Mouse (Mus musculus) cortical plate, adult 2 months (tissue): ENCODE measurements around the gene Fos.
A peak's percentile ranks its signal among the peaks of the same experiment; 100 is the strongest.

Experiments
- CTCF ChIP-seq: fragments of 200-500 bp; IDR thresholded peaks from 2 replicates; pipeline ENCODE4 v1.5.1; 2011; ENCODE audit warnings: mild to moderate bottlenecking, control low read depth, low read length; ENCODE audit not compliant: insufficient read depth; ENCODE audit errors: extremely low read depth
- POLR2A ChIP-seq: fragments of 200-500 bp; IDR thresholded peaks from 2 replicates; pipeline ENCODE4 v1.6.1; 2011; ENCODE audit warnings: mild to moderate bottlenecking, low read length, control low read depth; ENCODE audit not compliant: insufficient read depth; ENCODE audit errors: extremely low read depth

DNA sequence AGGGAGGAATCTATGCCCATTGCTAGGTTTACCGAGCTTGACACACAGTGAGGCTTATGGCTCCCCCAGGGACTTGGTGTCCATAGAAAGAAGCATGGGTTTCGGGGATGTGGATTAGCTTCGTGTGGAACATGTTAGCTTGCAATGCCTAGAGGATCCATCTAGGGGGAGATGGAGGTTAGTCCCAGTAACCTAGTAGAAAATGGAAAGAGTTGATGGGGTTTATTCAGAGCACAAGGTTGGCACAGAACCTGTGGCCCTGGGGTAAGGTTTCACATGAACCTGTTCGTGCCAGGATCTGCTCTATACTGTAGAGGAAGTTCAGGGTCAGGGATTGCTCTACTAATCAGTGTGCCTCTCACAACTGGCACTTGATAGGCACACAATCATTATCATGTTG is 9.5 kb downstream of the Fos start:
- 0 out of 2 replicates have a peak, but pooled peaks have one; percentile 25 for TF ChIP-seq CTCF
- no peak for TF ChIP-seq POLR2A
